Mouse (Mus musculus) frontal cortex, postnatal 25 days (tissue): ENCODE results near the gene Mrpl33.
A peak's percentile ranks its signal among the peaks of the same experiment; 100 is the strongest.
"Not testable (repeated sequence)": the region's sequence is repeated elsewhere in the genome, so short reads cannot be mapped to it uniquely, and the experiment has no call there.

ENCODE experiments used
- DNase-seq, 2 experiments: peaks; one replicate each; pipeline ENCODE4 v3.0.0; 2022; ENCODE audit warnings: low spot score in 2 of 2

Gene Mrpl33

GRCm38 (mm10) chr5:31596481-31597429 is at the start of gene Mrpl33:
Gene Mrpl33, plus strand, starts transcription at chr5:31596935.
- DNase-seq, result no peak

DNA sequence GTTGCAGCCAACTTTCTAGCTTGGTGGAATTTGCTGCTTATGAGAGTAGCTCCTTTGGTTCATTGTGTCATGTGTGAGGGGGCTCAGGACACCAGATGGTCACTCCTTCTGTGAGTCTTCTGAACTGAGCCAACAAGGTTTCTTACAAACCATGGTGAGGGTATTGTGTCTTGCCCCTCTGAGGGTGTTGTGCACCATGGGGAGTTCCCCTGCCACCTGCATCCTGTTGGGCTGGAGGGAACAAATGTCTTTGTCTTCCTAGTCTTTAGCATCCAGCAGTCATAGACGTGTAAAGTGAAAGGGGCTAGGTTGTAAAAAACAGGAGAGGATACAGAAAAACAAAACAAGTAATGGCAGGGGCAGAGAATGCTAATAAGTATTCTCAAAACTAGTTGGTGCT is 37.3 kb upstream of the Mrpl33 start:
- DNase-seq, result no peak

DNA sequence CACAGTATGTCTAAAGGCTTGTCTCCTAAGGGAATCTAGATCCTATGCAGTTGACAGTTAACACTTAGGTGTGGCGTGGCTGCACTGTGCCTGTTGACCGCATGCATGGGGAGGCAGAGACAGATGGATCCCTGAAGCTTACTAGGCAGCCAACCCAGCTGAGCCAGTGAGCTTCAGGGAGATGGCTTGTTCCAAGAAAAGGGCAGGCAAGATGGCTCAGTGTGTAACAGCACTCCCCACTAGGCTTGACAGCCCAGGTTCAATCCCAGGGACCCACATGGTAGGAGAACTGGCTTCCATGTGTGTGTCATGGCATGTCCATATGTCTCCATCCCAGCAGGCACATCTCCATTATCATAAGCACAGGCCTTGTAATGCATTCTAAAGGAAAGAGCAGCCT is 36.4 kb upstream of the Mrpl33 start:
- no peak for DNase-seq

DNA sequence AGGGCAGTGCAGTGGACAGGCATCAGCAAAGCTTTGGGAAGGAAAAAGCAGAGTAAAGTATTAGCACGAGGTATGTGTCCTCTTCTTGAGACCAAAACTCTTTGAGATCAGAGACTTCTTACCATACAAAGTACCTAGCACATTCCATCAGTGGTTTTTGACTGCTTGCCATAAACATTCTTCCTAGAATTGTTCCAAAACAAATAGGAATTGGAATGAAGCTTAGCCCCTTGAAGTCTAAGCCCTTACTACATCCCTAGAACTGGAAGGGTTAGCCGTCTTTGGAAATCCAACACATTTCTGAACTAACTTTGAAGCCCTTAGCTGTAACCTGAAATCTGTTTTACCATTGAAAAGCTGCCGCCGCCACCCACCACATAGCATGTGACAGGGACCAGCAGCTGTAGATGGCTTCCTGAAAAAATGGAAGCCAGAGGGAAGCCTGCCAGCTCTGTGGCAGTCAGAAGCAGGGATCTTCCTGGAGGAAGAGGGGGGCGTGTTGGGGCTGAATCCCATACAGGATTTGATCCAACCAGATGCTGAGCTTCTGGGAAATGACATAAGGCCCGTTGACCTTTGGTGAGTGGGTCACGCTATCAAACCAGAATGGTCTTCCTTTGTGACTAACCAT is 34.6 kb upstream of the Mrpl33 start:
- peak; percentile 36 to 37 for DNase-seq

DNA sequence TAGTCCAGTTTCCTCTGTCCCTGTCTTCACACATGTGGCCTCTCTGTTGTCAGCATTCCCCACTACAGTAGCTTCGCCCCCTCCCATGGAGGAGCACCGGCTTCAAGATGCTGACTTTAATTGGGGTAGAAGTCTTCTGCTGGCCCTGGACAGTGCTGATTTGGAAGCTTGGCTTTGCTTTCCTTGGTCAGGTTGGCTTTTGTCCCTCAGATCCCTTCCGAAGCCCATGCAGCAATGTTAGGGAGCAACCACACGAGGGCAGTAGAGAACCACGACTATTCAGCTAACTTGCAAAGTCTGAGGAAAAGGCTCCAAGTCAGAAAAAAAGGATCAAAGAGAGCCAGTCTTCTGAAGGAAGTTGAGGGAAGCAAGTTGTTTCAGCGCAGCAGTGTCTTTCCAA is 33.2 kb upstream of the Mrpl33 start:
- DNase-seq, result peak in 1 of 2 experiments; percentile 63

GRCm38 (mm10) chr5:31563905-31564304 is 32.8 kb upstream of the Mrpl33 start:
- DNase-seq, result no peak

DNA sequence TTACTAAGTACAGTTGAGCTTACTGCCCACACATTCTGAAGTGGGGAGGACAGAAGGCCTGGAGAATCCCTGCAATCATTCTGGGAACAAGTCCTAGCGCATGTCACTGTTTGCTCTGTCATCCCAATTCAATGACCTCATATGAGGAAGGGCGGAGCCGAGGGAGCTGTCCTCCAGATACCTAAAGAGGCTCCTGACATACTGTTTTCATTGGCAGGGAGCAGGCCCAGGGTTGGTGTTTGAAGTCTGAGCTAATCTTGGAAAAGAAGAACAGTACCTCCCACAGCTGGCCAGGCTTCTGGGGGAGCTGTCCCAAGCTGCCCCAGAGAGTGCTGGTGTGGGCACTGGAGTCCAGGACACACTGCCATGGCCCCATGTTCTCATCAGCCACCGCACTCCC is 31.8 kb upstream of the Mrpl33 start:
- no peak for DNase-seq

DNA sequence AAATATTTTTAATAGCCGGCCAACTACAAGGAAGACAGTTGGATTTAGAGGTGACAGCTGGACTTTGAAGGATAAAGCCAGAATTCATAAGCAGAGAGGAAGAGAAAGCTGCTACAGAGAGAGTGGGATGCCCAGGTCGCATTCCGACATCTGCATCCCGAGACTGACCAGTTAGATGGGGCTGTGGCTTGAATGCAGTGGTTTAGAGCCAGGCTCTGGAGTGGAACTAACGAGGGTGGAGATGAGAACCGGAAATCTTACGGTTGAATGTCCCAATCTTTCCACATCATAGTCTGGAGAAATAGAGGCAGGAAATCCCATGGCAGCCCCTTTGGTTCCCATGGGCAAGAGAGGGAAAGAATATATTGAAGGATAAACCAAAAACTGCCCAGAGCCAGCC is 30.7 kb upstream of the Mrpl33 start:
- DNase-seq, result no peak

GRCm38 (mm10) chr5:31566457-31566856 is 30.3 kb upstream of the Mrpl33 start:
- DNase-seq, result no peak

DNA sequence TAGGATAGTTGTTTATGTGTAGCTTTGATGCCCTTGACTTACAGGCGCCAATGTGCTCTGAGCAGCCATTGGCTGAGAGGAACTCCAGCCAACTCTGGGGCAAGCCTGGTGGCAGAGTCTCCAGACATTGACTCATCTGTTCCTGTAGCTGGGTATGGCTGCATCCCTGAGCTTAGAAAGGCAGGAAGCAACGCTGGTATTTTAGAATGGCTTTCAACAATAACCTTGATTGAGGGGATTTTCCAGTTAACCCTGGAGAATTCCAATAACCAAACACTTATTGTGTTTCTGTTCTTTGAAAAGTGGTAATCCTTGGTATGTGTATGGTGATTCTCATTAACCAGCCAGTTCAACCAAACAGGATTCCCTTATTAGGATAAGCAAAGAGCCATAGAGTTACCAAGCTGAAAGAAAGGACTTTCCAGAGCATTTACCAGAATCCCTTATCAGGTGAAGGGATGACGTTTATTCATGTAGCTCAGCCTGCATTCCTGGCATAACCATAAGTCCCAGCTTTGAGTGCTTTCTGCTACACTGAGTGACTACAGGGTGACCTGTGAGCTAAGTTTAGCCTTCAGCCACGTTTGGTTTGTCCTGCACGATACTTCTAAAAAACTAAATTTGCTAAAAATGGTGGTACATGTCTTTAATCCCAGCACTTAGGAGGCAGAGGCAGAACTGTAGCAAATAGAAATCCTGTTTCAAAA is 28.6 kb upstream of the Mrpl33 start:
- DNase-seq, result no peak

- DNase-seq, result no peak
These were observed 25.6 kb upstream of the Mrpl33 start for GRCm38 (mm10) chr5:31571023-31571608.

- no peak for DNase-seq
These were observed 23.0 kb upstream of the Mrpl33 start for GRCm38 (mm10) chr5:31573722-31574121.

GRCm38 (mm10) chr5:31576539-31576975 is 20.2 kb upstream of the Mrpl33 start:
- DNase-seq, result peak in 1 of 2 experiments; percentile 39

GRCm38 (mm10) chr5:31581263-31581662 is 15.5 kb upstream of the Mrpl33 start:
- DNase-seq, result no peak

DNA sequence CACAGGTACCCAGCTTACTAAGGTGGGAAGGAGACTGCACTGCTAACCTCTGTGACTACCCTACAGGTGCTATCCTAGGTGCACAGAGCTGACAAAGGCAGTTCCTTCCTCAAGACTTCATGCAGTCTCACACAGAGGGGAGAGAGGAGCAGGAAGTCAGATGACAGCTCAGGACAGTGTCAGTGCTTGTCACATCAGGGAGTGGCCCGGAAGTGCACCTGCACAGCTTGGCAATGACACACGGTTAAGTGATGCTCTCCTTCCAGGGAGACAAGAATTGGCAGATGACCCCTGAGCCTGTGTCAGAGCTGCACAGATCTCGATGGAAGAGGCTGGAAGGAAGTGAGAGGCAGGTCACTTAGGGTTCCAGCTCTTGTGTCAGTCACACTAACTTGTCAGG is 14.8 kb upstream of the Mrpl33 start:
- DNase-seq, result no peak

DNA sequence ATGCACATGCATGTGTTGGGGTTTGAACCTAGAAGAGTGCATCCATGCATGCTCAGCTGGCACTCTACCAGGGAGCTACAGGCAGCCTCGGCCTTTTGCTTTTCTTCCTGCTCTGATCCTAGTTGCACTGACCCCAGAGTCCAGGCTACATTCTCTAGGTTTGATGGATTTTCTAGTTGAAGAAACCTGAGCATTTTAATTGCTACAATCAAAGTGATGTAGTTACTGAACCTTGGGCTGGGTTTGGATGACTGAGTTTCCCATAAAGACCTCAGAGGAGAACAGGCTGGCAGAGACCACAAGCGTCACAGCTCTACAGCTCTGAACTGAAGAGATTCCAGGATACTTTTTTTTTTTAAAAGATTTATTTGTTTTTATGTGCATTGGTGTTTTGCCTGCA is 13.5 kb upstream of the Mrpl33 start:
- DNase-seq, result no peak

- no peak for DNase-seq
These were observed 11.2 kb upstream of the Mrpl33 start for GRCm38 (mm10) chr5:31585526-31585925.

DNA sequence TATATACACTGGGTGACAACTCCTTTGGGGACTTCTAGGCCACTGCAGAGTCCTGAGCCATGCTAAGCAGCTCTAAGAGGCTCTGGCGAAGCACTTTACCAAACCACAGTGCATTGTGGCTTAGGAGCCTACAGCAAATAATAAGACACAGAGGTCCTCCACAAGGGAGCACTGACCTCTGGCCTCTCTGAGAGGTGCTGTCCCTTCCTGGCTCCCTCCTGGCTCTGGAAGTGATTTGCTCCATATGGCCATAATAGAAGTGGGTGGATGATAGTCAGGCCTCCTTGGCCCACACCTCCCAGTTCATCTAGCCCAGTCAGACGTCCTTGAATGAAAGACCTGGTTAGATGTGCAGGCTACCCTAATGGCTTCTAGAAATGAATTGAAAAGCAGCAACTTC is 8.7 kb upstream of the Mrpl33 start:
- no peak for DNase-seq

DNA sequence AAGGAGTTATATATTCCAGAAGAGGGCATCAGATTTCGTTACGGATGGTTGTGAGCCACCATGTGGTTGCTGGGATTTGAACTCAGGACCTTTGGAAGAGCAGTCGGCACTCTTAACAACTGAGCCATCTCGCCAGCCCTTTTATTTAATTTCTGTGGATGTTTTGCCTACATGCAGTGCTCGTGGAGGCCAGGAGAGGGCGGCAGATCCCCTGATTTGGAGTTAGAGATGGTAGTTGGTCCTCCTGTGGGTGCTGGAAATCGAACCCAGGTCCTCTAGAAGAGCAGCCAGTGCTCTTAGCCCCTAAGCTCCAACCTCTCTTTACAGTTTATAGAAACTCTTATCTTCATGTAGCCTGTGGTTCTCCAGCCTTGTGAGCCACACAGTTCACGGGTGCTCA is 8.1 kb upstream of the Mrpl33 start:
- not testable (repeated sequence) for DNase-seq

GRCm38 (mm10) chr5:31589711-31590319 is 6.9 kb upstream of the Mrpl33 start:
- DNase-seq, result no peak

- DNase-seq, result no peak
These were observed 5.6 kb upstream of the Mrpl33 start for GRCm38 (mm10) chr5:31591122-31591521.

GRCm38 (mm10) chr5:31595868-31596267 is 867 bp upstream of the Mrpl33 start:
- DNase-seq, result no peak
